Mouse (Mus musculus) frontal cortex, postnatal 14 days (tissue): ENCODE measurements around the gene Hist1h4b.
A peak's percentile ranks its signal among the peaks of the same experiment; 100 is the strongest.

ENCODE experiments used
- DNase-seq, 2 experiments: peaks; one replicate each; pipeline ENCODE4 v3.0.0; 2022; ENCODE audit warnings: low spot score in 2 of 2

Gene Hist1h4b

GRCm38 (mm10) chr13:23740256-23740840 lies 16.5 kb upstream of the Hist1h4b start:
- DNase-seq, result no peak

DNA sequence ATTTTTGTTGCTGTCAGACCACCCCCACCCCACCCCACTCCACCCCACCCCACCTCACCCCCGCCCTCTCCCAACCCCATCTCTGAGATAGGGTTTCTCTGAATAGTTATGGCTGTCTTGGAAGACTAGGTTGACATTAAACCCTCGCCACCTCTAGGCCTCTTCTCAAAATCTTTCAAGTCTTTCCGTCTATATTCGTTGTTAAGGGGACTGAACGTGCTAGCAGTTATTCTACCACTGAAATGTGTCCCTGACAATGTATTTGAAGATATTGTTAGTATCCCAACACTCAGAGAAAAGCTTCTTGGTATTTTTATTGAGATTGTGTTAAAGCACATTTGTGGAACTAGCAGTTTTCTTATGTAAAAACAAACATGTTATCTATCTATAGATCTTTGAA lies 15.9 kb upstream of the Hist1h4b start:
- no peak for DNase-seq

- DNase-seq, result no peak
Measured at GRCm38 (mm10) chr13:23742007-23742406, 14.8 kb upstream of the Hist1h4b start.

GRCm38 (mm10) chr13:23743215-23743614 lies 13.6 kb upstream of the Hist1h4b start:
- DNase-seq, result no peak

- DNase-seq, result no peak
Measured at GRCm38 (mm10) chr13:23743963-23744362, 12.8 kb upstream of the Hist1h4b start.

DNA sequence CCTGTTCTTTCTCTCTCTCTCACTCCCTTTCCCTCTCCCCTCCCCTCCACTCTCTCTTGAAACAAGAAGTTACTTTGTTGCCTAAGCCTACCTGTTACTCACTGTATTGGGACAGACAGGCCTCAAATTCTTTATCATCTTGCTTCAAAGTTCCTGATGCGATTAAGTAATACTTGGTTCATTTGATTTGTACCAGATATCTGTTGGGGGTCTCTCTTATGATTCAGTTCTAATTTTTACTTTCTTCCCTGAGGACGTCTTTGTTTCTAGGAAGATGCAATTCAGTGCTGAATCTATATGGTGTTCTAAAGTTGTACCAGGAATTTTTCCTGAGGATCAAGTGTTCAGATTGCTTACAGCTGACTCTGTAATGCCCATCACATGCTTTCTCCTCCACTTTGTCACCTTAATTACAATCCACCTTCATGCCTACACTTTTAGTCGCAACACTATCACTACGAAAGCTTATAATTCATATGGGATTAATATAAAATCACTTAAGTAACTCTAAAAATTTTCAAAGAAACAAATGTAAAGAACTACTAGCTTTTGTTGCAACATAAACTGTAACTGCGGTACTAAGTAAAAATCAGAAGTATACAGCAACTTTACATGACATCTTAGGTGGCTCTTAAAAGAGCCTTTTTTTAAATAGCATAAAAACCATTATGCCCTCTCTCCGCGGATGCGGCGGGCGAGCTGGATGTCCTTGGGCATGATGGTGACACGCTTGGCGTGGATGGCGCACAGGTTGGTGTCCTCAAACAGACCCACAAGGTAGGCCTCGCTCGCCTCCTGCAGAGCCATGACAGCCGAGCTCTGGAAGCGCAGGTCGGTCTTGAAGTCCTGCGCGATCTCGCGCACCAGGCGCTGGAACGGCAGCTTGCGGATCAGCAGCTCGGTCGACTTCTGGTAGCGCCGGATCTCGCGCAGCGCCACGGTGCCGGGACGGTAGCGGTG lies 12.1 kb upstream of the Hist1h4b start:
- DNase-seq, result no peak

DNA sequence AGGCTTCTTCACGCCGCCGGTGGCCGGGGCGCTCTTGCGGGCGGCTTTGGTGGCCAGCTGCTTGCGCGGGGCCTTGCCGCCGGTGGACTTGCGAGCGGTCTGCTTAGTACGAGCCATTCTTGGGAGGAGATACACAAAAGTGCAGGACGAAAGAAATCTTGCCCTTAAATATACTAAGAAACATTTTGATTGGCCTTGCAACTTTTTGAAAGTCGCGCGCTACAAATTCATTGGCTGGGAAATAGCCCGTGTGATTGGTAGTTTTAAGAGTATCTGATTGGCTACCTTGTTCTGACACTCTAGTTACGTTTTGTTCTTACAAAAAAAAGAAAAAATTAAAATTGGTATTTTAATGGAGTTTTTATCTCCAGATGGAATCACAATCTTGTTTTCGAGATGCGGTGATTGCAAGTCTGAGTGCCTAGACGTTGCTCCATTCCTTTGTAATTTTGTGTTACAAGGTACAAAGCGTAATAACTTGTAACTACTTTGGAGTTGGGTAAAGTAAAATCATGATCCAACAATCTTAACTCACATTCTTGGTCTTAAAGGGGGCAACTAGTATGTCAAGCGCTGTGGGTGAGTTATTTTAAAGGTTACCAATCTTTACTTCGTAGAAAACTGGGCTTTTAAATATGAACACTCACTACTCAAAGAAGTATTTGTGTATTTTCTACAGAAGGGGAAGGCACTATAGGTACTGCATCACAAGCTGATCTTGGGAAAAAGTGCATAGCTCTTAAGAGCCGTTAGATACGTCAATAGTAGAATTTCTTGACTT lies 11.2 kb upstream of the Hist1h4b start, which contains the start of gene Hist1h3c:
TSS of gene Hist1h3c (minus strand) at position 222 of the 781 bp plus-strand sequence.
- DNase-seq, result peak; percentile 75 to 82

- DNase-seq, result peak; percentile 55 to 75
Measured at GRCm38 (mm10) chr13:23746201-23747080, 10.4 kb upstream of the Hist1h4b start, which contains the start of gene Hist1h2bb. Hist1h2bb (plus strand) TSS chr13:23746734.

DNA sequence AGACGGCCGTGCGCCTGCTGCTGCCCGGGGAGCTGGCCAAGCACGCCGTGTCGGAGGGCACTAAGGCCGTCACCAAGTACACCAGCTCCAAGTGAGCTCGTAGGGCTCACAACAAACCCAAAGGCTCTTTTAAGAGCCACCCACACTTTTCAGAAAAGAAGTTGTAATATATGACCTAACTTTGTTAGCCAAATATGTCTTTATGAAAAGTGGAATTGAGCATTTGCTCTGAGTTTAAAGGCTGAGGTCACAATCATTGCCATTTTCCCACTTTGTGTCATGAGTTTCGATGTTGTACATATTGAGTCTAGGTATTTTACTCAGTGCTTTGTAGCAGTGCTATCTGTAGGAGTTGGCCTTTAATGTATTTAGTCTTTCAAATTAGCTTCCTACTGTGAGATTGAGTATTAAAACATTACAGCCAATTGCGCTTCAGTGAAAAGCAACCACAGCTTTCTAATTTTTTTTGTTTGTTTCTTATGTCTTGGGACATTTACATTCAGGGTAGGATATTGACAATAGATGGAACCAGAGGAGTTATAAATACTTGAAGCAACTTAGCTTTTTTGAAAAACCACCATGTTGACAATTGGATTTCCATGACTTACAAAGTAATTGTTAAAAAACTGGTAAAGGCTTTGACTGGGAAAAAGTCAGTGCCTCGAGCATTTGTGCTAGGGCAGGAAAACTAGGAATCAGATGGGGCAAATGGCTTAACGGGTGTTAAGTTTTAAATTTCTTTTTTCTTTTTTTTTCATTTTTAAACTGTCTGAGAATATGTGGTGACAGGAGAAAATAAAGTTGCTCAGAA lies 9.5 kb upstream of the Hist1h4b start:
- no peak for DNase-seq

DNA sequence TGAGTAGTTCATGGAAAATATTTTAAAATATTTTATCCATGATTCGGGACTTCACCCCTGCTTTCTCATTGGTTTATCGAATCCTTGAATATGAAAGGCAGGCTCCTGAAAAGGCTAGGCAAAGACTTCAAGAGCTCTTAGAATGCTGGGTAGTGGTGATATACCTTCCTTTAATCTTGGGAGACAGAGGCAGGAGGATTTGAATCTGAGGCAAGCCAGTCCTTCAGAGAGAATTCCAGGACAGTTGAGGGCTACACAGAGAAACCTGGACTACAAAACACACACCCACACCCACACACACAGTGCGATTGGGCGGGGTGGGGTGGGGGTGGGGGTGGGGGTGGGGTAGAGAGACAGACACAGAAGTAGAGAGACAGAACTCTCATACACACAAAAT lies 8.9 kb upstream of the Hist1h4b start:
- DNase-seq, result no peak

- no peak for DNase-seq
Measured at GRCm38 (mm10) chr13:23749563-23750121, 7.2 kb upstream of the Hist1h4b start.

DNA sequence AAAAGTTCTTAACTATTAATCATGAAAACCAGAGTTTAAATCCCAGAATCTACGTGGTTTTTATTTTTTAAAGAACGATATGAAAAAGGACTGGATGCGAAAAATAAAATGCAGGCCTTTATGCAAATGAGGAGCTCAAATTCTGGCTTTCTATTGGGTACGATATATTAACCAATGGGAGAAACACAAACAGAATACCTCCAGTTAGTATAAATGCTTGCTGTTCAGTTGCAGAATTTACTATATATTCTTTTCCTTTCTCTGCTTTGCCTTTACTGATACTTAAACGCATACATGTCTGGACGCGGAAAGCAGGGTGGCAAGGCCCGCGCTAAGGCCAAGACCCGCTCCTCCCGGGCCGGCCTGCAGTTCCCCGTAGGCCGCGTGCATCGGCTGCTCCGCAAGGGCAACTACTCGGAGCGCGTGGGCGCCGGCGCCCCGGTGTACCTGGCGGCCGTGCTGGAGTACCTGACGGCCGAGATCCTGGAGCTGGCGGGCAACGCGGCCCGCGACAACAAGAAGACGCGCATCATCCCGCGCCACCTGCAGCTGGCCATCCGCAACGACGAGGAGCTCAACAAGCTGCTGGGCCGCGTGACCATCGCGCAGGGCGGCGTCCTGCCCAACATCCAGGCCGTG lies 5.9 kb upstream of the Hist1h4b start, which contains the start of gene Hist1h2ab:
TSS of gene Hist1h2ab (plus strand) at position 288 of the 639 bp plus-strand sequence.
- peak in 1 of 2 experiments; percentile 19 for DNase-seq

- DNase-seq, result no peak
Measured at GRCm38 (mm10) chr13:23751478-23751956, 5.3 kb upstream of the Hist1h4b start.

- DNase-seq, result peak; percentile 84 to 90
Measured at GRCm38 (mm10) chr13:23752067-23752741, 4.6 kb upstream of the Hist1h4b start, which contains the start of gene Hist1h3b. Hist1h3b (plus strand) TSS chr13:23752267.

- no peak for DNase-seq
Measured at GRCm38 (mm10) chr13:23752742-23753172, 4.1 kb upstream of the Hist1h4b start.

- DNase-seq, result no peak
Measured at GRCm38 (mm10) chr13:23753314-23754078, 3.3 kb upstream of the Hist1h4b start.

- no peak for DNase-seq
Measured at GRCm38 (mm10) chr13:23755000-23755399, 1.8 kb upstream of the Hist1h4b start.
